Mouse (Mus musculus) heart, embryonic 13.5 days (tissue): Measurements from ENCODE around the gene Nup210l. TPM values are rescaled to one million over a fixed set of nuclear protein-coding genes. Genes with fewer than 3 reads are reported as not detected.

Experiments
- ATAC-seq: fragments of 200-750 bp; cut with Nextera tagmentation; 2 replicates; pipeline ENCODE4 v1.8.0; 2017; ENCODE audit warnings: moderate TSS enrichment; ENCODE audit not compliant: insufficient number of reproducible peaks, low FRiP score, low TSS enrichment; ENCODE audit errors: extremely low read depth
- H3K27ac ChIP-seq: fragments of 300-500 bp; sonication (generic); replicated peaks from 2 replicates; pipeline ENCODE4 v1.5.1; 2015; ENCODE audit warnings: moderate library complexity, mild to moderate bottlenecking, inconsistent platforms
- H3K27me3 ChIP-seq: fragments of 300-500 bp; sonication (generic); replicated peaks from 2 replicates; pipeline ENCODE4 v1.6.1; 2015; ENCODE audit warnings: mild to moderate bottlenecking, inconsistent platforms
- H3K36me3 ChIP-seq: fragments of 300-500 bp; sonication (generic); 2 replicates; pipeline ENCODE4 v1.6.1; 2015; ENCODE audit warnings: mild to moderate bottlenecking, inconsistent platforms
- H3K4me1 ChIP-seq: fragments of 300-500 bp; sonication (generic); 2 replicates; pipeline ENCODE4 v1.6.1; 2015; ENCODE audit warnings: inconsistent platforms
- H3K4me2 ChIP-seq: fragments of 300-500 bp; sonication (generic); 2 replicates; pipeline ENCODE4 v1.6.1; 2015; ENCODE audit warnings: inconsistent platforms, mild to moderate bottlenecking, moderate library complexity
- H3K4me3 ChIP-seq: fragments of 300-500 bp; sonication (generic); 2 replicates; pipeline ENCODE4 v1.5.1; 2015; ENCODE audit warnings: moderate library complexity, mild to moderate bottlenecking, inconsistent platforms
- H3K9ac ChIP-seq: fragments of 300-500 bp; sonication (generic); 2 replicates; pipeline ENCODE4 v1.6.1; 2015; ENCODE audit warnings: inconsistent platforms, mild to moderate bottlenecking, moderate library complexity
- H3K9me3 ChIP-seq: fragments of 300-500 bp; sonication (generic); 2 replicates; pipeline ENCODE4 v1.6.1; 2016; ENCODE audit warnings: inconsistent platforms
- WGBS: fragments of 180-500 bp; shearing (Covaris S2); methylation state at CpG from one replicate; pipeline ENCODE4 v1.1.7; 2015; ENCODE audit warnings: mixed read lengths; 5-methylcytosine and 5-hydroxymethylcytosine counted together
- polyA plus RNA-seq: library from polyadenylated mRNA; unstranded; fragments of >200 nt; fragmentation: Nextera tagmentation; extraction: Ambion mirVana; gene quantifications from 2 replicates; pipeline ENCODE4 v1.2.1, GENCODE M21; 2015

Gene Nup210l
- polyA plus RNA-seq, 1 experiment from 2014 or later = 0.31 TPM

DNA sequence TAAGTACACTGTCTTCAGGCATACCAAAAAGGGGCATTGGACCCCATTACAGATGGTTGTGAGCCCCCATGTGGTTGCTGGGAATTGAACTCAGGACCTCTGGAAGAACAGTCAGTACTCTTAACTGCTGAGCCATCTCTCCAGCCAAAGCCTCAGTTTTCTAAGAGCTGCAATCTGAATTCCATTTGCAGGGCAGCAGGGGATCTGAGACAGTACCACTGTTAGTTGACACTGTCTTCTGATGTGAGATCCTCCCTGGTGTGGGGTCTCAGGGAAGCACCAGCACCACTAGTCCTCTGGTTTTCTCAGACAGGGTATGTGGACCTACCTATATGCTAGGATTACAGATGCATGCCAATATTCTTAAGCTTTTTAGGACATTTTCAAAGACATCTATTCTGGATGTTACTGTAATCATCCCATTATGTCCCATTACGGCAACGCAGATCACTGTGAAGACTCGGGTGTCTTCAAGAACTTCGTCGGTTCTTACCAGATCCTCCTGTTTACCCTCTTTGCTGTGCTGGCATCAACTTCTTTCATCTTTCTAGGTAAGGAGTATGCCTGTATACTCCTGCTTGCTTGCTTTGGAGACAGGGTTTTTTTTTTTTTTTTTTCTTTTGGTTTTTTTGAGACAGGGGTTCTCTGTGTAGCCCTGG is 106.1 kb downstream of the Nup210l start:
- Histone ChIP-seq H3K27me3 (no peaks in the 10 kb centered on the region), H3K4me3 (no peak overlapping the region), H3K36me3 (peaks cover 60% of the 10 kb centered on the region), H3K4me2 (no peak overlapping the region), H3K27ac (no peak overlapping the region), H3K4me1 (peaks cover 44% of the 10 kb centered on the region), H3K9ac (no peak overlapping the region), H3K9me3 (no peaks in the 10 kb centered on the region)
- no peak for ATAC-seq
- 87% methylated on average over 5 of the region's 5 CpGs for WGBS

GRCm38 (mm10) chr3:90211475-90212398 is 107.8 kb downstream of the Nup210l start:
- Histone ChIP-seq H3K9ac (peak overlapping the region; percentile 97), H3K36me3 (peaks cover 56% of the 10 kb centered on the region), H3K27me3 (no peaks in the 10 kb centered on the region), H3K4me2 (peak overlapping the region; percentile 95), H3K9me3 (no peaks in the 10 kb centered on the region), H3K4me1 (peaks cover 44% of the 10 kb centered on the region), H3K4me3 (peak overlapping the region; percentile 81), H3K27ac (no peak overlapping the region; the same call in 1 of the 2 replicates)
- ATAC-seq = no peak
- 64% methylated on average over 13 of the region's 13 CpGs for WGBS

DNA sequence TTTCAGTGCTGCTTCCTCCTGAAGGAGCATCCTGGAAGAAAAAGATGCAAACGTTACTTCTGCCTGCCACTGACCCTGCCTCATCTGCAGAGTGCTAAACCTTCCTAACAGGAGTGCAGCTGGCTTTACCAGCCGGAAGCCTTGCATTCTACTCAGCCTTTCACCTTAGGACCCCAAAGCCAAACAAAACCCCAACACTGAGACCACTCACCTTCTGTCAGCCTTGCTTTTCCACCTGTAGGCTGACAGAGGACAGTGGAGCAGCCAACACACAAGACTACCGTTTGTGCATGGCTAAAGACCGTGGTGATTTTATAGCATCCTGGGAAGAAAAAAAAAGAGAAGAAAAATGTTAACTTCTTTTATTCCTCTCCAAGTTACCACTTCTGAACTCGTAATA is 108.8 kb downstream of the Nup210l start:
- H3K4me3 ChIP-seq = peak overlapping the region; percentile 81
- H3K9ac ChIP-seq = peak overlapping the region; percentile 97
- no peaks in the 10 kb centered on the region for H3K9me3 ChIP-seq
- no peaks in the 10 kb centered on the region for H3K27me3 ChIP-seq
- peak overlapping the region; percentile 95 for H3K4me2 ChIP-seq
- 9% methylated on average over 5 of the region's 5 CpGs for WGBS
- peaks cover 49% of the 10 kb centered on the region for H3K36me3 ChIP-seq
- peak overlapping the region; percentile 91; the same call in 1 of the 2 replicates for H3K27ac ChIP-seq
- ATAC-seq = no peak
- H3K4me1 ChIP-seq = peaks cover 44% of the 10 kb centered on the region

DNA sequence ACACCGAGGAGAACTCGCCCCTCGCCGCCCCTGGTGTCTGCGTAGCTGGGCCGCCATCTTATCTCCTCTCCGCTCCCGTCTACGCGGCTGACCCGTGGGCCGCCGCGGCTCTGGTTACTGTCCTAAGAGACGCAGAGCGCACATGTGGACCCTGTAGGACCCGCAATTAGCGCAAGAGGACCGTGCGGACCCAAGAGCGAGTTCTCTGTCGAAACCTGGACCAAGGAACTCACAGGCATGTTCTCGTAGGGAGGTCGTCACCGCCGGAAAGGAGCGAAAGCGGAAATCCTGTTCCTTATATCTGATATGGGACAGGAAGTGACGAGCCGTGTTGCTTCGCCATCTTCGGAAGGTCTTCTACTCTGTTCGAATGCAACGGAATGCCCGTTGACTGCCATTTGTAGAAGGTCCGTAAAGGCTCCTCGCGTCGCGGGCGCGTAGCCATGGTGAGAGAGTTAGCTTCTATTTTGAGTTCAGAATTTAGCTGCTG is 109.5 kb downstream of the Nup210l start, which contains the start of the genes Rps27 and Rab13:
Rps27 (minus strand) TSS at position 275 of the 490 bp plus-strand sequence.
Rab13 (plus strand) TSS at position 319 of the 490 bp plus-strand sequence.
- Histone ChIP-seq H3K4me2 (peak within 1 kb of the TSS; percentile 95), H3K9ac (peak within 1 kb of the TSS; percentile 97), H3K9me3 (no peaks in the 10 kb centered on the region), H3K27ac (peak within 1 kb of the TSS; percentile 91), H3K36me3 (peaks cover 42% of the 10 kb centered on the region), H3K27me3 (no peaks in the 10 kb centered on the region), H3K4me3 (peak within 1 kb of the TSS; percentile 81), H3K4me1 (peaks cover 44% of the 10 kb centered on the region)
- WGBS = under 1% methylated on average over 42 of the region's 42 CpGs
- peak; percentile 81 for ATAC-seq

DNA sequence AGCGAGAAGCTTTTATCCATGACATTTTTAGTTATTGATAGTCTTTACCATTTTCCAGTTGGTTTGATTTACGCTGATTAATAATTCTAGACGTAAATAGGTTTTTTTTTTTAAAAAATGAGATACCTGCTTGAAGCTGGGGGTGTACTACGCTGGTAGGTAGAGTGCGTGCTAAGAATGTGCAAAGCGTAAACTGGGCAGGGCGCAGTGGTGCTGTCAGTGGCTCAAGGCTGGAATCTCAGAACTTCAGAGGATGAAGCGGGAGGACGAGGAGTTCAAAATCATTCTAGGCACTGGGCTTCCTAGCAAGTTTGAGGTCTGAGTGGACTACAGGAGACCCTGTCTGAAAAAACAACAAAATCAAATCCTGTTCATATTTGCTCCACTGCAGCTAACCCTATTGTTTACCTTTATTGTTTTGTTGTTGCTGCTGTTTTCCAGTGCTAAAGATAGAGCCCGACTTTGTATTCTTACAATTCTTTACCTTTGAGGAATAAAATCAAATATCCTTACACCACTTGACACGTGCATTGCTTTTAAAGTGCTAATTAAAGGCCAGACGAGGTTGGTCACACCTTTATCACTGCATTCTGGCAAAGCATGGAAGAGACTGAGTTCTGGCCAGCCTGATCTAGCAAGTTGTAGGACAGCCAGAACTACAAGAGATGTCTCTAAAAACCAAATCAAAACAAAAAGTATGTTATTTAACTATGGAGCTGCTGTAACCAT is 110.2 kb downstream of the Nup210l start:
- Histone ChIP-seq H3K9ac (peak overlapping the region; percentile 71), H3K4me3 (peak overlapping the region; percentile 81), H3K9me3 (no peaks in the 10 kb centered on the region), H3K4me1 (peaks cover 37% of the 10 kb centered on the region), H3K27me3 (no peaks in the 10 kb centered on the region), H3K4me2 (peak overlapping the region; percentile 95), H3K27ac (peak overlapping the region; percentile 91), H3K36me3 (peaks cover 35% of the 10 kb centered on the region)
- WGBS = 11% methylated on average over 12 of the region's 12 CpGs
- no peak for ATAC-seq

DNA sequence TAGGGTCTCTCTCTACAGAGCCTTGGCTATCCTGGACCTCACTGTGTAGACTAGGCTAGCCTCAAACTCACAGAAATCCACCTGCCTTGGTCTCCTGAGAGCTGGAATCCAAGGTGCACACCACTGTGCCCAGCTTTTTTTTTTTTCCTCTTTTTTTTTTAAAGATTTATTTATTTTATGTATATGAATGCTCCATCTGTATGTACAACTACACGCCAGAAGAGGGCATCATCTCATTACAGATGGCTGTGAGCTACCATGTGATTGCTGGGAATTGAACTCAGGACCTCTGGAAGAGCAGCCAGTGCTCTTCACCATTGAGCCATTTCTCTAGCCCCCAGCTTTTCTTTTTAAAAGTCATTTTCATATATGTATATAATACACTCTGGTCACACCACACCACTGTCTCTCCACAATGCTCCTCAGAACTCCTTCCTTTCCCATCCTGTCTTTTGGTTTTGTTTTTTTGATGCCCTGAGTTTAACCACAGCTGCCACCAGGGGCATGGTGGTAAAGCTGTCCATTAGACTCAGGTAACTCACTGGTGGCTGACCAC is 112.0 kb downstream of the Nup210l start:
- H3K36me3 ChIP-seq = peaks cover 17% of the 10 kb centered on the region
- H3K27me3 ChIP-seq = no peaks in the 10 kb centered on the region
- 35% methylated on average over 1 of the region's 1 CpGs for WGBS
- no peak overlapping the region for H3K4me2 ChIP-seq
- H3K9ac ChIP-seq = no peak overlapping the region
- ATAC-seq = no peak
- no peaks in the 10 kb centered on the region for H3K9me3 ChIP-seq
- H3K4me3 ChIP-seq = no peak overlapping the region
- H3K27ac ChIP-seq = no peak overlapping the region
- peaks cover 31% of the 10 kb centered on the region for H3K4me1 ChIP-seq

DNA sequence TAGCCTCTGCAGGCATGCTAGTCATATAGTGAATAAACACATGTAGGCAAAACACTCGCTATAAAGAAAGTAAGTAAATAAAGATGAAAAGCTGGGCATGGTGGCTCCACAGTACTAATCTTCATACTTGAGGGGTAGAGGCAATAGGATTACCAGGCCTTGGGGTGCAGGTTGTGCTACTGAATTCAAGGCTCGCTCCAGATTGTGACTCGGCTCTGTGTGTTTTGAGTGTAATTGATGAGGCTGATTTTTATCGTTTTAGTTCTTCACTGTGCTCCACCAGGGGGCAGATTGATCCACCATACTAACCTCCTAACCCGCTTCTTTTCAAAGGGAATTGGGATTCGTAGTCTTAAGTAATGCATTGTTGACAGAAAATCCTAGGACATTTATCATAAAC is 116.2 kb downstream of the Nup210l start:
- H3K36me3 ChIP-seq = peaks cover 16% of the 10 kb centered on the region
- no peaks in the 10 kb centered on the region for H3K9me3 ChIP-seq
- ATAC-seq = no peak
- 18% methylated on average over 6 of the region's 6 CpGs for WGBS
- H3K9ac ChIP-seq = peak overlapping the region; percentile 88
- H3K4me2 ChIP-seq = peak overlapping the region; percentile 82
- H3K27ac ChIP-seq = peak overlapping the region; percentile 92
- peak overlapping the region; percentile 67 for H3K4me3 ChIP-seq
- H3K27me3 ChIP-seq = no peaks in the 10 kb centered on the region
- H3K4me1 ChIP-seq = peaks cover 32% of the 10 kb centered on the region

DNA sequence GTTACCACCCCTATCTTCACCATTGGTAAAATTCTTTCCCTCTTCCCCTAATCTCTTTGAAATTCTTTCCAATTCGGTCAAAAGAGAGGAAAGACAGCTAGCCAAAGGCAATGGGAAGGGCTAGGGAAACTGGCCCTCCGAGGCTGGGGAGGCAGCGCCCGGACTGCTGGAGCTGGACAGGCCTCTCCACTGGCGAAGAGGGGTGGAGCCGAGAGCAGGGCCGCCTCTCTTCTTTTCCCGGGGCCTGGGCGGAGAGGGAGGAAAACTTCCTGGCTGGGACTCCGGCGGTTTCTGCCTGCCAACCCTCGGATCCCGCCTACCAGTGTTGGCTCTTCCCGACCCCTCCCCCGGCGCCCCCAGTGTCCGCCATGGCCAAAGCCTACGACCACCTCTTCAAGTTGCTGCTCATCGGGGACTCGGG is 116.6 kb downstream of the Nup210l start:
- peak overlapping the region; percentile 82 for H3K4me2 ChIP-seq
- H3K36me3 ChIP-seq = peaks cover 20% of the 10 kb centered on the region
- 0% methylated on average over 20 of the region's 20 CpGs for WGBS
- peak overlapping the region; percentile 92 for H3K27ac ChIP-seq
- peaks cover 32% of the 10 kb centered on the region for H3K4me1 ChIP-seq
- ATAC-seq = peak; percentile 59; the same call in 1 of the 2 replicates
- H3K9ac ChIP-seq = peak overlapping the region; percentile 88
- H3K27me3 ChIP-seq = no peaks in the 10 kb centered on the region
- no peaks in the 10 kb centered on the region for H3K9me3 ChIP-seq
- H3K4me3 ChIP-seq = peak overlapping the region; percentile 67

- no peaks in the 10 kb centered on the region for H3K9me3 ChIP-seq
- no peaks in the 10 kb centered on the region for H3K27me3 ChIP-seq
- peaks cover 26% of the 10 kb centered on the region for H3K36me3 ChIP-seq
- peak overlapping the region; percentile 82 for H3K4me2 ChIP-seq
- H3K27ac ChIP-seq = peak overlapping the region; percentile 92
- peak overlapping the region; percentile 88 for H3K9ac ChIP-seq
- WGBS = 12% methylated on average over 5 of the region's 5 CpGs
- no peak for ATAC-seq
- H3K4me3 ChIP-seq = peak overlapping the region; percentile 67
- H3K4me1 ChIP-seq = peaks cover 32% of the 10 kb centered on the region
Observed at GRCm38 (mm10) chr3:90221123-90221522, 117.2 kb downstream of the Nup210l start.

GRCm38 (mm10) chr3:90222455-90222854 is 118.5 kb downstream of the Nup210l start:
- Histone ChIP-seq H3K4me2 (no peak overlapping the region), H3K4me3 (no peak overlapping the region), H3K9me3 (no peaks in the 10 kb centered on the region), H3K36me3 (peaks cover 30% of the 10 kb centered on the region), H3K9ac (no peak overlapping the region; the same call in 1 of the 2 replicates), H3K27me3 (no peaks in the 10 kb centered on the region), H3K27ac (no peak overlapping the region), H3K4me1 (peaks cover 32% of the 10 kb centered on the region)
- 76% methylated on average over 4 of the region's 4 CpGs for WGBS
- ATAC-seq = no peak
